Mouse (Mus musculus) ES-E14 (cell line): ENCODE data around the gene Tns1. TPM values are rescaled to one million over a fixed set of nuclear protein-coding genes. Genes with fewer than 3 reads are reported as not detected.

Experiments used
- DNase-seq: peaks from one replicate; pipeline ENCODE4 v3.0.0-alpha.2; 2013; ENCODE audit warnings: low read depth, low spot score
- H3K27ac ChIP-seq: 2 replicates; pipeline ENCODE4 v1.5.1; 2012; ENCODE audit warnings: low read depth, mild to moderate bottlenecking, low read length, moderate library complexity, mixed read lengths; ENCODE audit not compliant: poor library complexity, insufficient read depth, severe bottlenecking
- H3K36me3 ChIP-seq: 2 replicates; pipeline ENCODE4 v1.6.1; 2012; ENCODE audit warnings: mild to moderate bottlenecking, low read length, moderate library complexity, mixed read lengths; ENCODE audit not compliant: control insufficient read depth, poor library complexity, insufficient read depth, severe bottlenecking
- H3K4me1 ChIP-seq, 2 experiments: fragments of 150-350 bp in 1 of 2; sonication (generic) in 1 of 2; 2 replicates each; pipeline ENCODE4 v1.6.1; 2012; ENCODE audit warnings: low read length in 2 of 2, mild to moderate bottlenecking in 1 of 2, mixed read lengths in 1 of 2; ENCODE audit not compliant: control insufficient read depth in 2 of 2, insufficient read depth in 2 of 2, poor library complexity in 1 of 2
- H3K4me3 ChIP-seq, 2 experiments: fragments of 150-350 bp in 1 of 2; sonication (generic) in 1 of 2; 2 replicates each; pipeline ENCODE4 v1.5.1; 2012; ENCODE audit warnings: low read length in 2 of 2, low read depth in 1 of 2, mild to moderate bottlenecking in 1 of 2, mixed read lengths in 1 of 2; ENCODE audit not compliant: insufficient read depth in 1 of 2, poor library complexity in 1 of 2, severe bottlenecking in 1 of 2
- H3K9ac ChIP-seq: 2 replicates; pipeline ENCODE4 v1.6.1; 2012; ENCODE audit warnings: low read depth, mild to moderate bottlenecking, low read length, mixed read lengths; ENCODE audit not compliant: poor library complexity, insufficient read depth, severe bottlenecking
- H3K9me3 ChIP-seq: fragments of 150-350 bp; sonication (generic); 2 replicates; pipeline ENCODE4 v1.6.1; 2012; ENCODE audit warnings: low read depth, mild to moderate bottlenecking, low read length; ENCODE audit not compliant: control insufficient read depth, insufficient read depth
- CHD2 ChIP-seq: IDR thresholded peaks from 2 replicates; pipeline ENCODE4 v1.6.1; 2014; ENCODE audit warnings: mild to moderate bottlenecking, low read depth, low read length, inconsistent platforms
- HCFC1 ChIP-seq: IDR thresholded peaks from 2 replicates; pipeline ENCODE4 v1.6.1; 2012; ENCODE audit warnings: low read length, inconsistent platforms, borderline replicate concordance; ENCODE audit not compliant: insufficient read depth
- MAFK ChIP-seq: IDR thresholded peaks from 2 replicates; pipeline ENCODE4 v1.6.1; 2014; ENCODE audit warnings: mild to moderate bottlenecking, low read depth, low read length, inconsistent platforms; ENCODE audit not compliant: insufficient read depth
- ZC3H11A ChIP-seq: IDR thresholded peaks from 2 replicates; pipeline ENCODE4 v1.6.1; 2012; ENCODE audit warnings: low read depth, mild to moderate bottlenecking, inconsistent platforms, low read length, borderline replicate concordance
- ZNF384 ChIP-seq: IDR thresholded peaks from 2 replicates; pipeline ENCODE4 v1.6.1; 2012; ENCODE audit warnings: low read depth, low read length, inconsistent platforms
- in situ Hi-C, 2 experiments: fragments of 600-800 bp; cut with MboI; formaldehyde crosslinking; loops; one replicate each; pipeline ENCODE4 v1.15.1; 2025; ENCODE audit warnings: low sequenced_read_pairs in 2 of 2, inconsistent platforms in 1 of 2; ENCODE audit not compliant: unreplicated experiment in 2 of 2
- total RNA-seq: library from RNA; depleted of rRNA; stranded (reverse); fragments of 300-350 nt; gene quantifications from 2 replicates; pipeline ENCODE4 v1.2.3, GENCODE M21; 2012

The Tns1 gene
- total RNA-seq, 1 experiment: 9.5 TPM

GRCm38 (mm10) chr1:74013296-74014031 lies 110.8 kb downstream of the Tns1 start:
- Histone ChIP-seq H3K4me1 (no peaks in the 10 kb centered on the region; a peak in 1 of 4 replicates), H3K4me3 (no peak overlapping the region), H3K9me3 (no peaks in the 10 kb centered on the region), H3K27ac (no peak overlapping the region), H3K36me3 (no peaks in the 10 kb centered on the region), H3K9ac (no peak overlapping the region)
- TF ChIP-seq MAFK (no peak), HCFC1 (no peak), ZC3H11A (no peak), CHD2 (no peak), ZNF384 (no peak)
- DNase-seq: no peak
- in situ Hi-C loops: no loop called here

GRCm38 (mm10) chr1:74012706-74013105 lies 111.5 kb downstream of the Tns1 start:
- no peaks in the 10 kb centered on the region; a peak in 1 of 4 replicates for H3K4me1 ChIP-seq

GRCm38 (mm10) chr1:74009495-74009894 lies 114.8 kb downstream of the Tns1 start:
- in situ Hi-C loops: no loop called here
- Histone ChIP-seq H3K9ac (no peak overlapping the region), H3K27ac (no peak overlapping the region), H3K4me1 (no peaks in the 10 kb centered on the region; a peak in 1 of 4 replicates), H3K9me3 (no peaks in the 10 kb centered on the region), H3K4me3 (no peak overlapping the region), H3K36me3 (no peaks in the 10 kb centered on the region)
- no peak for TF ChIP-seq HCFC1
- no peak for TF ChIP-seq CHD2
- no peak for TF ChIP-seq MAFK
- no peak for TF ChIP-seq ZC3H11A
- no peak for TF ChIP-seq ZNF384
- DNase-seq: no peak

More at GRCm38 (mm10) chr1:74012706-74013105, 111.5 kb downstream of the Tns1 start:
- no peaks in the 10 kb centered on the region for H3K36me3 ChIP-seq
- no peaks in the 10 kb centered on the region for H3K9me3 ChIP-seq
- H3K4me3 ChIP-seq: no peak overlapping the region
- no peak overlapping the region for H3K9ac ChIP-seq
- in situ Hi-C loops: no loop called here
- H3K27ac ChIP-seq: no peak overlapping the region
- TF ChIP-seq ZC3H11A (no peak), ZNF384 (no peak), MAFK (no peak), HCFC1 (no peak), CHD2 (no peak)
- no peak for DNase-seq

- TF ChIP-seq ZC3H11A (no peak), HCFC1 (no peak), MAFK (no peak), ZNF384 (no peak), CHD2 (no peak)
- in situ Hi-C loops: no loop called here
- Histone ChIP-seq H3K4me3 (no peak overlapping the region), H3K36me3 (no peaks in the 10 kb centered on the region), H3K4me1 (no peaks in the 10 kb centered on the region), H3K27ac (no peak overlapping the region), H3K9ac (no peak overlapping the region), H3K9me3 (no peaks in the 10 kb centered on the region)
- DNase-seq: no peak
Observed at GRCm38 (mm10) chr1:74008966-74009365, 115.3 kb downstream of the Tns1 start.

- Histone ChIP-seq H3K4me1 (no peaks in the 10 kb centered on the region), H3K27ac (no peak overlapping the region), H3K4me3 (no peak overlapping the region), H3K9me3 (no peaks in the 10 kb centered on the region), H3K36me3 (no peaks in the 10 kb centered on the region), H3K9ac (no peak overlapping the region)
- no peak for DNase-seq
- TF ChIP-seq HCFC1 (no peak), ZC3H11A (no peak), MAFK (no peak), CHD2 (no peak), ZNF384 (no peak)
- in situ Hi-C loops: no loop called here
Observed at GRCm38 (mm10) chr1:74008498-74008897, 115.8 kb downstream of the Tns1 start.
